Mouse (Mus musculus): Measurements from ENCODE around the gene Mcee. TPM values are rescaled to one million over a fixed set of nuclear protein-coding genes. Genes with fewer than 3 reads are reported as not detected.

Mcee gene
- 74.6 and 78.5 TPM in 2 replicates for polyA plus RNA-seq (2014; fragmentation: Nextera tagmentation; extraction: Ambion mirVana)

- peak within 1 kb of the TSS; percentile 81 for H3K4me2 ChIP-seq (replicated peaks; ENCODE audit: low read depth, low read length)
- peaks cover 2% of the 10 kb centered on the region; the same call in 1 of the 2 replicates for H3K4me1 ChIP-seq (ENCODE audit: control insufficient read depth, insufficient read depth, low read length)
- peak within 1 kb of the TSS; percentile 80 for H3K9ac ChIP-seq (replicated peaks; ENCODE audit: low read depth, low read length)
- peak within 1 kb of the TSS; percentile 74 for H3K4me3 ChIP-seq (ENCODE audit: low read depth, low read length)
- H3K36me3 ChIP-seq (ENCODE audit: control insufficient read depth, insufficient read depth, low read length) = peaks cover 12% of the 10 kb centered on the region; the same call in 1 of the 2 replicates
- H3K9me3 ChIP-seq (ENCODE audit: control insufficient read depth, low read depth, low read length) = no peaks in the 10 kb centered on the region
- peak; percentile 99 for ATAC-seq (ENCODE audit: insufficient number of reproducible peaks, insufficient read depth, low FRiP score, low read depth)
- peak within 1 kb of the TSS; percentile 69; the same call in 1 of the 2 replicates for H3K27ac ChIP-seq (ENCODE audit: low read length)
- under 1% methylated on average over 54 of the region's 54 CpGs for WGBS
- H3K27me3 ChIP-seq (ENCODE audit: control insufficient read depth, insufficient read depth, low read length) = no peaks in the 10 kb centered on the region
Measured at GRCm38 (mm10) chr7:64392122-64392818, at the start of gene Mcee, which contains the start of gene Mphosph10. Gene Mcee, plus strand, starts transcription at chr7:64392607. Gene Mphosph10, minus strand, starts transcription at chr7:64392268.

GRCm38 (mm10) chr7:64347813-64348212 lies 44.6 kb upstream of the Mcee start:
- Histone ChIP-seq H3K9ac (replicated peaks; ENCODE audit: low read depth, low read length) (no peak overlapping the region), H3K4me3 (ENCODE audit: low read depth, low read length) (no peak overlapping the region), H3K27ac (ENCODE audit: low read length) (no peak overlapping the region), H3K36me3 (ENCODE audit: control insufficient read depth, insufficient read depth, low read length) (peaks cover 21% of the 10 kb centered on the region; the same call in 1 of the 2 replicates), H3K9me3 (ENCODE audit: control insufficient read depth, low read depth, low read length) (no peaks in the 10 kb centered on the region), H3K4me1 (ENCODE audit: control insufficient read depth, insufficient read depth, low read length) (no peaks in the 10 kb centered on the region), H3K27me3 (ENCODE audit: control insufficient read depth, insufficient read depth, low read length) (no peaks in the 10 kb centered on the region), H3K4me2 (replicated peaks; ENCODE audit: low read depth, low read length) (no peak overlapping the region)
- WGBS = 90% methylated on average over 1 of the region's 1 CpGs
- ATAC-seq (ENCODE audit: insufficient number of reproducible peaks, insufficient read depth, low FRiP score, low read depth) = no peak

GRCm38 (mm10) chr7:64349147-64349861 lies 43.1 kb upstream of the Mcee start:
- Histone ChIP-seq H3K36me3 (ENCODE audit: control insufficient read depth, insufficient read depth, low read length) (peaks cover 31% of the 10 kb centered on the region), H3K4me3 (ENCODE audit: low read depth, low read length) (no peak overlapping the region), H3K9ac (replicated peaks; ENCODE audit: low read depth, low read length) (no peak overlapping the region), H3K9me3 (ENCODE audit: control insufficient read depth, low read depth, low read length) (no peaks in the 10 kb centered on the region), H3K4me1 (ENCODE audit: control insufficient read depth, insufficient read depth, low read length) (no peaks in the 10 kb centered on the region), H3K4me2 (replicated peaks; ENCODE audit: low read depth, low read length) (no peak overlapping the region), H3K27ac (ENCODE audit: low read length) (no peak overlapping the region), H3K27me3 (ENCODE audit: control insufficient read depth, insufficient read depth, low read length) (no peaks in the 10 kb centered on the region)
- no peak for ATAC-seq (ENCODE audit: insufficient number of reproducible peaks, insufficient read depth, low FRiP score, low read depth)
- WGBS = 88% methylated on average over 15 of the region's 15 CpGs

- Histone ChIP-seq H3K4me1 (ENCODE audit: control insufficient read depth, insufficient read depth, low read length) (no peaks in the 10 kb centered on the region), H3K9ac (replicated peaks; ENCODE audit: low read depth, low read length) (no peak overlapping the region), H3K27ac (ENCODE audit: low read length) (no peak overlapping the region), H3K9me3 (ENCODE audit: control insufficient read depth, low read depth, low read length) (no peaks in the 10 kb centered on the region), H3K36me3 (ENCODE audit: control insufficient read depth, insufficient read depth, low read length) (peaks cover 29% of the 10 kb centered on the region), H3K4me3 (ENCODE audit: low read depth, low read length) (no peak overlapping the region), H3K4me2 (replicated peaks; ENCODE audit: low read depth, low read length) (no peak overlapping the region), H3K27me3 (ENCODE audit: control insufficient read depth, insufficient read depth, low read length) (no peaks in the 10 kb centered on the region)
- ATAC-seq (ENCODE audit: insufficient number of reproducible peaks, insufficient read depth, low FRiP score, low read depth) = no peak
- whole genome bisulfite sequencing = 77% methylated on average over 4 of the region's 4 CpGs
Measured at GRCm38 (mm10) chr7:64351087-64351486, 41.3 kb upstream of the Mcee start.

GRCm38 (mm10) chr7:64354206-64354605 lies 38.2 kb upstream of the Mcee start:
- whole genome bisulfite sequencing = 72% methylated on average over 14 of the region's 14 CpGs

GRCm38 (mm10) chr7:64356661-64357060 lies 35.7 kb upstream of the Mcee start:
- 89% methylated on average over 5 of the region's 5 CpGs for WGBS
- Histone ChIP-seq H3K4me1 (ENCODE audit: control insufficient read depth, insufficient read depth, low read length) (no peaks in the 10 kb centered on the region), H3K27ac (ENCODE audit: low read length) (no peak overlapping the region), H3K9ac (replicated peaks; ENCODE audit: low read depth, low read length) (no peak overlapping the region), H3K9me3 (ENCODE audit: control insufficient read depth, low read depth, low read length) (no peaks in the 10 kb centered on the region), H3K4me3 (ENCODE audit: low read depth, low read length) (no peak overlapping the region), H3K4me2 (replicated peaks; ENCODE audit: low read depth, low read length) (no peak overlapping the region), H3K27me3 (ENCODE audit: control insufficient read depth, insufficient read depth, low read length) (no peaks in the 10 kb centered on the region), H3K36me3 (ENCODE audit: control insufficient read depth, insufficient read depth, low read length) (peaks cover 35% of the 10 kb centered on the region)
- ATAC-seq (ENCODE audit: insufficient number of reproducible peaks, insufficient read depth, low FRiP score, low read depth) = no peak

More at GRCm38 (mm10) chr7:64354206-64354605, 38.2 kb upstream of the Mcee start:
- Histone ChIP-seq H3K9ac (replicated peaks; ENCODE audit: low read depth, low read length) (no peak overlapping the region), H3K4me3 (ENCODE audit: low read depth, low read length) (no peak overlapping the region), H3K4me1 (ENCODE audit: control insufficient read depth, insufficient read depth, low read length) (no peaks in the 10 kb centered on the region), H3K9me3 (ENCODE audit: control insufficient read depth, low read depth, low read length) (no peaks in the 10 kb centered on the region), H3K27me3 (ENCODE audit: control insufficient read depth, insufficient read depth, low read length) (no peaks in the 10 kb centered on the region), H3K36me3 (ENCODE audit: control insufficient read depth, insufficient read depth, low read length) (peaks cover 36% of the 10 kb centered on the region), H3K4me2 (replicated peaks; ENCODE audit: low read depth, low read length) (no peak overlapping the region), H3K27ac (ENCODE audit: low read length) (no peak overlapping the region)
- no peak for ATAC-seq (ENCODE audit: insufficient number of reproducible peaks, insufficient read depth, low FRiP score, low read depth)

- no peak overlapping the region for H3K4me3 ChIP-seq (ENCODE audit: low read depth, low read length)
- WGBS = 95% methylated on average over 9 of the region's 9 CpGs
- no peak overlapping the region for H3K4me2 ChIP-seq (replicated peaks; ENCODE audit: low read depth, low read length)
- ATAC-seq (ENCODE audit: insufficient number of reproducible peaks, insufficient read depth, low FRiP score, low read depth) = no peak
- no peaks in the 10 kb centered on the region for H3K27me3 ChIP-seq (ENCODE audit: control insufficient read depth, insufficient read depth, low read length)
- no peak overlapping the region for H3K27ac ChIP-seq (ENCODE audit: low read length)
- no peaks in the 10 kb centered on the region for H3K9me3 ChIP-seq (ENCODE audit: control insufficient read depth, low read depth, low read length)
- H3K9ac ChIP-seq (replicated peaks; ENCODE audit: low read depth, low read length) = no peak overlapping the region
- no peaks in the 10 kb centered on the region for H3K4me1 ChIP-seq (ENCODE audit: control insufficient read depth, insufficient read depth, low read length)
- H3K36me3 ChIP-seq (ENCODE audit: control insufficient read depth, insufficient read depth, low read length) = peaks cover 37% of the 10 kb centered on the region
Measured at GRCm38 (mm10) chr7:64357405-64357804, 35.0 kb upstream of the Mcee start.

- Histone ChIP-seq H3K27ac (ENCODE audit: low read length) (no peak overlapping the region), H3K4me3 (ENCODE audit: low read depth, low read length) (no peak overlapping the region), H3K4me2 (replicated peaks; ENCODE audit: low read depth, low read length) (no peak overlapping the region), H3K4me1 (ENCODE audit: control insufficient read depth, insufficient read depth, low read length) (no peaks in the 10 kb centered on the region), H3K9me3 (ENCODE audit: control insufficient read depth, low read depth, low read length) (no peaks in the 10 kb centered on the region), H3K36me3 (ENCODE audit: control insufficient read depth, insufficient read depth, low read length) (peaks cover 37% of the 10 kb centered on the region), H3K27me3 (ENCODE audit: control insufficient read depth, insufficient read depth, low read length) (no peaks in the 10 kb centered on the region), H3K9ac (replicated peaks; ENCODE audit: low read depth, low read length) (no peak overlapping the region)
- ATAC-seq (ENCODE audit: insufficient number of reproducible peaks, insufficient read depth, low FRiP score, low read depth) = no peak
- WGBS = 78% methylated on average over 6 of the region's 6 CpGs
Measured at GRCm38 (mm10) chr7:64358666-64359065, 33.7 kb upstream of the Mcee start.

Data from stomach, embryonic 14.5 days (tissue).